Mouse (Mus musculus) liver, adult 2 months (tissue): ENCODE results near the gene Troap. TPM values are rescaled to one million over a fixed set of nuclear protein-coding genes. Genes with fewer than 3 reads are reported as not detected.

Source experiments
- DNase-seq: peaks from one replicate; pipeline ENCODE4 v3.0.0-alpha.2; 2011; ENCODE audit warnings: low read depth, low spot score; ENCODE audit errors: extremely low read depth
- H3K27ac ChIP-seq: fragments of 200-500 bp; replicated peaks from 2 replicates; pipeline ENCODE4 v1.5.1; 2012; ENCODE audit warnings: low read depth, mild to moderate bottlenecking, control low read depth, inconsistent platforms, low read length; ENCODE audit not compliant: insufficient read depth
- H3K27me3 ChIP-seq: fragments of 200-500 bp; 2 replicates; pipeline ENCODE4 v1.6.1; 2012; ENCODE audit warnings: mild to moderate bottlenecking, moderate library complexity, low read length, inconsistent platforms; ENCODE audit not compliant: control insufficient read depth, insufficient read depth
- H3K36me3 ChIP-seq: fragments of 200-500 bp; 2 replicates; pipeline ENCODE4 v1.6.1; 2012; ENCODE audit warnings: low read length, inconsistent platforms; ENCODE audit not compliant: control insufficient read depth, insufficient read depth
- H3K4me1 ChIP-seq: fragments of 200-500 bp; 2 replicates; pipeline ENCODE4 v1.6.1; 2011; ENCODE audit warnings: low read length; ENCODE audit not compliant: control insufficient read depth, insufficient read depth
- H3K4me3 ChIP-seq: fragments of 200-500 bp; 2 replicates; pipeline ENCODE4 v1.5.1; 2011; ENCODE audit warnings: low read depth, mild to moderate bottlenecking, control low read depth, low read length, moderate library complexity; ENCODE audit not compliant: insufficient read depth
- H3K79me2 ChIP-seq: fragments of 200-500 bp; 2 replicates; pipeline ENCODE4 v1.6.1; 2012; ENCODE audit warnings: inconsistent platforms, mild to moderate bottlenecking, low read length, moderate library complexity; ENCODE audit not compliant: control insufficient read depth, insufficient read depth
- H3K9ac ChIP-seq: fragments of 200-500 bp; 2 replicates; pipeline ENCODE4 v1.6.1; 2012; ENCODE audit warnings: low read depth, mild to moderate bottlenecking, control low read depth, inconsistent platforms, low read length
- CTCF ChIP-seq: fragments of 200-500 bp; IDR thresholded peaks from 2 replicates; pipeline ENCODE4 v1.5.1; 2011; ENCODE audit warnings: low read depth, low read length, control low read depth
- POLR2A ChIP-seq: fragments of 200-500 bp; IDR thresholded peaks from 2 replicates; pipeline ENCODE4 v1.6.1; 2011; ENCODE audit warnings: low read length, control low read depth; ENCODE audit not compliant: insufficient read depth; ENCODE audit errors: extremely low read depth
- WGBS: fragments of 180-500 bp; shearing (Covaris S2); methylation state at CpG from one replicate; pipeline ENCODE4 v1.1.7; 2018; 5-methylcytosine and 5-hydroxymethylcytosine counted together
- polyA plus RNA-seq: library from polyadenylated mRNA; depleted of rRNA; stranded (reverse); fragments of >200 nt; gene quantifications from 2 replicates; pipeline ENCODE4 v1.2.3, GENCODE M21; 2012
- total RNA-seq: library from RNA; depleted of rRNA; stranded (reverse); fragments of >200 nt; gene quantifications from 2 replicates; pipeline ENCODE4 v1.2.3, GENCODE M21; 2014

The Troap gene
- total and polyA plus RNA-seq, 2 experiments, result not detected

DNA sequence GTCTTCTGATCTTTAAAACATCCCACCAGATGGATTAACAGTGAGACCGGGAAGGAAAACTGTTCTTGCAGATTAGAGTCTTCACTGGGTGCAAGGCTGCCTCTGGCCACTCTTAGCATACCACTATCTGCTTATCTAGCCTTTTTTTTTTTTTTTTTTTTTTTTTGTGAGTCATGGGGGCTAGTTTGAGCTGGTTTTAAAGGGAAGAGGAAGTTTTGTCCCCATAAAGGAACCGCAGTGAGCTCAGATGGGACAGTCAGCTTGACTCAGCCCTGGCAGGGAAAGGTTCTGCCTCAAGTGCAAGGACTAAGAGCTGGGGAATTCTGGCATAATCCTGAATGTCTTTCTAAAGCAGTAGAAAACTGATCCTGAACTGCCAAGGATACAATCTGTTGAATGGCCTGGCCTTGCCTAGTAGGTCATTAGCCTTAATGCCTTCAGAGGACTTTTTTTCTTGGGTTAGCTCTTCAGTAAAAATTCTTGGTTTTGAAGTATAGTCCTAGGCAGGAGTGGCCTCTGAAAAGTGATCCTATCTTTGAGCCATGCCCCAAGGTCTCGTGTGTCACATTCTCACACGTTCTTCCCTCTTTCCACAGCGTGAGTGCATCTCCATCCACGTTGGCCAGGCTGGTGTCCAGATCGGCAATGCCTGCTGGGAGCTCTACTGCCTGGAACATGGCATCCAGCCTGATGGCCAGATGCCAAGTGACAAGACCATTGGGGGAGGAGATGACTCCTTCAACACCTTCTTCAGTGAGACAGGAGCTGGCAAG lies 40.7 kb upstream of the Troap start:
- H3K4me1 ChIP-seq, result peaks cover 36% of the 10 kb centered on the region
- 34% methylated on average over 7 of the region's 7 CpGs for WGBS
- 0 out of 2 replicates have a peak overlapping the region, but pooled peaks have one; percentile 30 for H3K27ac ChIP-seq
- H3K79me2 ChIP-seq, result 0 out of 2 replicates have a peak, but pooled peaks cover 5% of the 10 kb centered on the region
- peaks cover 14% of the 10 kb centered on the region for H3K36me3 ChIP-seq
- no peaks in the 10 kb centered on the region for H3K27me3 ChIP-seq
- no peak overlapping the region for H3K9ac ChIP-seq
- TF ChIP-seq CTCF, result no peak
- no peak for TF ChIP-seq POLR2A
- peak; percentile 47 for DNase-seq
- no peak overlapping the region for H3K4me3 ChIP-seq

DNA sequence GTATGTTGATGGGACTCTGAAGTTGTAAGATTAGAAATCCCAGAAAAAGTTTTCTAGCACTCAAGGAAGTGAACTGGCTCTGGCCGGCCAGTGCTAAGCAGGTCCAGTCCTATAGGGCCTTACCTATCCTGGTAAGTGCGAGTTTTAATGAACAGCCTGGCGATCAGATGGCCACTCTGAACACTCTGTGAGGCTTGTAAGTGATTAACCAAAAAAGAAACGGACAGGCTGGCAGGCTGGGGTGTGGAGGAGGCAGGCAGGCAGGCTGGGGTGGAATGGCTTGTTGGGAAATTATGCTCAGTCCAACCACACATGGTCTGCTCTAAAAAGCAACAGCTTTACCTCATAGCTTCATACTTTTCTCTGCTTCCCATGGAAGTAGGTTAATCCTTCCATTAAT lies 38.9 kb upstream of the Troap start:
- H3K36me3 ChIP-seq, result peaks cover 14% of the 10 kb centered on the region
- DNase-seq, result peak; percentile 86
- TF ChIP-seq POLR2A, result no peak
- TF ChIP-seq CTCF, result no peak
- H3K27ac ChIP-seq, result peak overlapping the region; percentile 60
- no peak overlapping the region for H3K4me3 ChIP-seq
- H3K79me2 ChIP-seq, result 0 out of 2 replicates have a peak, but pooled peaks cover 5% of the 10 kb centered on the region
- WGBS, result 28% methylated on average over 4 of the region's 4 CpGs
- H3K4me1 ChIP-seq, result peaks cover 33% of the 10 kb centered on the region
- H3K9ac ChIP-seq, result no peak overlapping the region
- H3K27me3 ChIP-seq, result no peaks in the 10 kb centered on the region

DNA sequence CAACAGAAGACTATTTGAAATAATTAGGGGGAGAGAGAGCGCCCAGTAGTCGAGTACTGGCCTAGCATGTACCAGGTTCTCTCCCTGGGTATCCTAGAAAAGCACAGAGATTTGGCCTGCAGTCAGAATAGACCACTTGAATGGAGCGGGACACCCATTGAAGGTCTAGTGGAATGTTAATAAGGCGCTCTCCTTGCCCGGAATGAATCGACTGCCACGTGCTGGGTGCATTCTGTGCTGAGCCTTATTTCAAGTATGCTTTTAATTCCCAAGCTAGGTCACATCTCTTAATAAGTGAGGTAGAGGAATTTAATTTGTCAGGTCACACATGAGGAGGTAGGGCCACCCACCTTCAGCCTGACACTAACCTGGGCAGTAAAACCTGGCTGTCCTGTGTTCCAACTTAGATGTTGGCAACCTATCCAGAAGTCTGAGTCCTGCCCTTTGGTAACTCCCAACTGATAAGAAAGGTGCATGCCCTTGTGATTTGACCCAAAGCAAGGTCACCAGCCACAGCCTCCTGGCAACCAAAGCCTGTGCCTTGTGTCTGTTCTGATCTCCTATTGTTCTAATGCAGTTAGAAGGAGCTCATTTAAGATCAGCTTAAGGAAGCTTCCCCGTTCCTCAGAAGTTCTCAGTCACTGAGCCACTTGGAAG lies 38.0 kb upstream of the Troap start:
- H3K27me3 ChIP-seq, result no peaks in the 10 kb centered on the region
- H3K9ac ChIP-seq, result no peak overlapping the region
- 0 out of 2 replicates have a peak, but pooled peaks cover 5% of the 10 kb centered on the region for H3K79me2 ChIP-seq
- peaks cover 14% of the 10 kb centered on the region for H3K36me3 ChIP-seq
- 42% methylated on average over 8 of the region's 8 CpGs for WGBS
- H3K4me1 ChIP-seq, result peaks cover 40% of the 10 kb centered on the region
- H3K27ac ChIP-seq, result peak overlapping the region; percentile 60
- TF ChIP-seq CTCF (no peak), POLR2A (no peak)
- DNase-seq, result peak; percentile 99
- H3K4me3 ChIP-seq, result no peak overlapping the region

DNA sequence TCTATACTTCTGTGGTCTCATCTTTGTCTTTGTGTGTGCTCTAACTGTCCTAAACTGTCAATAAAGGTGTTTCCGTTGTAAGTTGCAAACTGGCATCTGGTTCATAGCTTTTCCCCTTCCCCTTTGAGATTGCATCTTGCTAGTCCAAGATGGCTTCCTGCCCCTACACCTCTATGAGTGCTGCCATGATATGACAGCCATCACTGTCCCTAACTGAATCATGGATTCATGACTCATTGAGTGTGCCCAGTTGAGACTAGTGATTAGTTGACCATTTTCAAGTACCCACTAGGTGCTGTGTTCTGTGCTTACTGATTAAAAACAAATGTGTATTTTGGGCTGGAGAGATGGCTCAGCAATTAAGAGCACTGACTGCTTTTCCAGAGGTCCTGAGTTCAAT lies 36.4 kb upstream of the Troap start:
- Histone ChIP-seq H3K27me3 (no peaks in the 10 kb centered on the region), H3K9ac (no peak overlapping the region), H3K4me1 (peaks cover 42% of the 10 kb centered on the region), H3K4me3 (no peak overlapping the region), H3K79me2 (no peaks in the 10 kb centered on the region), H3K27ac (no peak overlapping the region), H3K36me3 (peaks cover 14% of the 10 kb centered on the region)
- TF ChIP-seq POLR2A (no peak), CTCF (no peak)
- 77% methylated on average over 1 of the region's 1 CpGs for WGBS
- DNase-seq, result no peak

DNA sequence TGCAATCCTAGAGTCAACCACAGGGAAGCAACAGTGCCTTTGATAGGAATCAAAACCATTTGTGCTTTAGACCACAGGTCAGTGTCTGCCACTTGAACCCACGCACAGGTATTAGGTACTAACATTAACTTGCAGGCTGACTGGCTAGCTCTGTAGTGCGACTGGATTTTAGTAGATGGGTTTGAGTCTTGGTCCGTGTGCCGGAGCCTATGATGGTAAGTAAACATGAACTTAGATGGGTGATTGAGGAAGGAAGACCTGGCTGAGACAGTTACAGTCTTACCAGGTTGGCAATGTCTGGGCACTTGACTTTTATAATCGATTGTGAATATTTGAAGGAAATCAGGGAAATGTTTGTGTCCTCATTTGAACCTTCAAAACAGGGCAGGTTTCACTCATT lies 35.6 kb upstream of the Troap start:
- TF ChIP-seq CTCF, result no peak
- TF ChIP-seq POLR2A, result no peak
- Histone ChIP-seq H3K79me2 (no peaks in the 10 kb centered on the region), H3K4me1 (peaks cover 40% of the 10 kb centered on the region), H3K27me3 (no peaks in the 10 kb centered on the region), H3K36me3 (peaks cover 14% of the 10 kb centered on the region), H3K4me3 (no peak overlapping the region), H3K27ac (no peak overlapping the region), H3K9ac (no peak overlapping the region)
- DNase-seq, result no peak
- WGBS, result 73% methylated on average over 5 of the region's 5 CpGs
